Mouse (Mus musculus) G1E (cell line): ENCODE results near the gene Pcgf1. TPM values are rescaled to one million over a fixed set of nuclear protein-coding genes. Genes with fewer than 3 reads are reported as not detected.

Experiments
- ATAC-seq: 2 replicates; pipeline ENCODE4 v1.8.0; 2016; ENCODE audit warnings: mild to moderate bottlenecking; ENCODE audit not compliant: insufficient number of reproducible peaks, poor library complexity, low FRiP score, severe bottlenecking; ENCODE audit errors: extremely low read depth
- DNase-seq: peaks from one replicate; pipeline ENCODE4 v3.0.0; 2012; ENCODE audit warnings: low spot score
- H3K27me3 ChIP-seq: 2 replicates; pipeline ENCODE4 v1.6.1; 2012; ENCODE audit warnings: mild to moderate bottlenecking, low read length, inconsistent platforms; ENCODE audit not compliant: insufficient read depth
- H3K36me3 ChIP-seq: replicated peaks from 2 replicates; pipeline ENCODE3; 2012; ENCODE audit warnings: mild to moderate bottlenecking, inconsistent platforms
- H3K4me1 ChIP-seq: 2 replicates; pipeline ENCODE4 v1.6.1; 2012; ENCODE audit warnings: low read depth, low read length, inconsistent platforms, mixed read lengths; ENCODE audit not compliant: insufficient read depth
- H3K4me3 ChIP-seq: 2 replicates; pipeline ENCODE4 v1.5.1; 2012; ENCODE audit warnings: low read depth, mild to moderate bottlenecking, inconsistent platforms, low read length, moderate library complexity, mixed read lengths
- H3K9me3 ChIP-seq: replicated peaks from 2 replicates; pipeline ENCODE4 v1.6.1; 2012; ENCODE audit warnings: inconsistent platforms
- CTCF ChIP-seq: IDR thresholded peaks from 2 replicates; pipeline ENCODE4 v1.5.1; 2012; ENCODE audit warnings: low read depth, low read length, inconsistent platforms, mixed read lengths
- GATA1 ChIP-seq: IDR thresholded peaks from 2 replicates; pipeline ENCODE4 v1.6.1; 2012; ENCODE audit warnings: borderline replicate concordance, low read length, inconsistent platforms, mixed read lengths
- GATA2 ChIP-seq: IDR thresholded peaks from 2 replicates; pipeline ENCODE4 v1.6.1; 2012; ENCODE audit warnings: low read depth, low read length, inconsistent platforms, borderline replicate concordance
- POLR2AphosphoS5 ChIP-seq: IDR thresholded peaks from 2 replicates; pipeline ENCODE4 v1.6.1; 2012; ENCODE audit warnings: low read depth, low read length, inconsistent platforms; ENCODE audit not compliant: insufficient replicate concordance
- TAL1 ChIP-seq: conservative IDR thresholded peaks from 2 replicates; pipeline ENCODE4 v1.6.1; 2012; ENCODE audit warnings: low read depth, low read length, inconsistent platforms, mixed read lengths
- polyA plus RNA-seq: library from polyadenylated mRNA; stranded (reverse); fragments of >175 nt; gene quantifications from 2 replicates; pipeline ENCODE4 v1.2.3, GENCODE M21; 2012
- total RNA-seq, 2 experiments: library from RNA; stranded (forward) in 1 of 2; stranded (reverse) in 1 of 2; fragments of 200-1000 nt in 1 of 2; fragments of >200 nt in 1 of 2; fragmentation: Nextera tagmentation in 1 of 2; gene quantifications; 2 replicates each; pipeline ENCODE4 v1.2.3; 2014 to 2017

Gene Pcgf1
- total and polyA plus RNA-seq, 3 experiments = 10.8 to 57.1 (median 14.5) TPM

- DNase-seq (no peak), ATAC-seq (no peak)
- no peaks in the 10 kb centered on the region for H3K27me3 ChIP-seq
- no peak for TF ChIP-seq GATA2
- no peak for TF ChIP-seq CTCF
- TF ChIP-seq POLR2AphosphoS5 = no peak
- TF ChIP-seq TAL1 = no peak
- no peak for TF ChIP-seq GATA1
- H3K4me3 ChIP-seq = peak overlapping the region; percentile 94
- no peaks in the 10 kb centered on the region for H3K9me3 ChIP-seq
- H3K4me1 ChIP-seq = peaks cover 76% of the 10 kb centered on the region
- H3K36me3 ChIP-seq = peaks cover 63% of the 10 kb centered on the region
Measured at GRCm38 (mm10) chr6:83116373-83117164, 38.9 kb downstream of the Pcgf1 start.

- TF ChIP-seq POLR2AphosphoS5 (no peak), GATA1 (no peak), CTCF (no peak), GATA2 (no peak), TAL1 (no peak)
- H3K27me3 ChIP-seq = no peaks in the 10 kb centered on the region
- no peak for DNase-seq
- H3K9me3 ChIP-seq = no peaks in the 10 kb centered on the region
- peaks cover 62% of the 10 kb centered on the region for H3K36me3 ChIP-seq
- ATAC-seq = no peak
- H3K4me1 ChIP-seq = peaks cover 77% of the 10 kb centered on the region
- peak overlapping the region; percentile 94; the same call in 1 of the 2 replicates for H3K4me3 ChIP-seq
Measured at GRCm38 (mm10) chr6:83117165-83117438, 39.4 kb downstream of the Pcgf1 start.

GRCm38 (mm10) chr6:83117616-83118015 is 39.9 kb downstream of the Pcgf1 start:
- no peak for ATAC-seq

GRCm38 (mm10) chr6:83118369-83118768 is 40.7 kb downstream of the Pcgf1 start:
- ATAC-seq (no peak), DNase-seq (no peak)
- Histone ChIP-seq H3K36me3 (peaks cover 62% of the 10 kb centered on the region), H3K9me3 (no peaks in the 10 kb centered on the region), H3K27me3 (no peaks in the 10 kb centered on the region), H3K4me1 (peaks cover 81% of the 10 kb centered on the region), H3K4me3 (no peak overlapping the region; the same call in 1 of the 2 replicates)
- TF ChIP-seq CTCF = no peak
- TF ChIP-seq TAL1 = no peak
- no peak for TF ChIP-seq GATA2
- TF ChIP-seq POLR2AphosphoS5 = no peak
- TF ChIP-seq GATA1 = no peak

More at GRCm38 (mm10) chr6:83117616-83118015, 39.9 kb downstream of the Pcgf1 start:
- no peaks in the 10 kb centered on the region for H3K9me3 ChIP-seq
- no peaks in the 10 kb centered on the region for H3K27me3 ChIP-seq
- H3K4me1 ChIP-seq = peaks cover 79% of the 10 kb centered on the region
- peaks cover 61% of the 10 kb centered on the region for H3K36me3 ChIP-seq
- TF ChIP-seq TAL1 (no peak), CTCF (no peak), GATA2 (no peak), GATA1 (no peak), POLR2AphosphoS5 (no peak)
- DNase-seq = no peak
- H3K4me3 ChIP-seq = peak overlapping the region; percentile 46; the same call in 1 of the 2 replicates

- Histone ChIP-seq H3K4me3 (peak overlapping the region; percentile 80; the same call in 1 of the 2 replicates), H3K27me3 (no peaks in the 10 kb centered on the region), H3K36me3 (peaks cover 61% of the 10 kb centered on the region), H3K4me1 (peaks cover 79% of the 10 kb centered on the region), H3K9me3 (no peaks in the 10 kb centered on the region)
- DNase-seq (no peak), ATAC-seq (no peak)
- TF ChIP-seq GATA2 = no peak
- TF ChIP-seq CTCF = no peak
- no peak for TF ChIP-seq TAL1
- TF ChIP-seq POLR2AphosphoS5 = no peak; the same call in 1 of the 2 replicates
- TF ChIP-seq GATA1 = no peak
Measured at GRCm38 (mm10) chr6:83118825-83119733, 41.4 kb downstream of the Pcgf1 start.

- Histone ChIP-seq H3K4me3 (peak overlapping the region; percentile 80; the same call in 1 of the 2 replicates), H3K36me3 (peaks cover 63% of the 10 kb centered on the region), H3K9me3 (no peaks in the 10 kb centered on the region), H3K27me3 (no peaks in the 10 kb centered on the region), H3K4me1 (peaks cover 79% of the 10 kb centered on the region)
- 0 out of 2 replicates have a peak, but pooled peaks have one; percentile 32 for TF ChIP-seq POLR2AphosphoS5
- TF ChIP-seq GATA2 = no peak
- DNase-seq (no peak), ATAC-seq (no peak)
Measured at GRCm38 (mm10) chr6:83119734-83120051, 42.0 kb downstream of the Pcgf1 start.
